Mouse (Mus musculus) erythroblast, embryonic 14.5 days (primary cell): Measurements from ENCODE around the gene Lrmda.

Source experiments
- GATA1 ChIP-seq: IDR thresholded peaks from 2 replicates; pipeline ENCODE4 v1.6.1; 2012; ENCODE audit warnings: low read length, inconsistent platforms, mixed read lengths
- TAL1 ChIP-seq: IDR thresholded peaks from 3 replicates; pipeline ENCODE4 v1.6.1; 2012; ENCODE audit warnings: low read length, inconsistent platforms, mixed read lengths

DNA sequence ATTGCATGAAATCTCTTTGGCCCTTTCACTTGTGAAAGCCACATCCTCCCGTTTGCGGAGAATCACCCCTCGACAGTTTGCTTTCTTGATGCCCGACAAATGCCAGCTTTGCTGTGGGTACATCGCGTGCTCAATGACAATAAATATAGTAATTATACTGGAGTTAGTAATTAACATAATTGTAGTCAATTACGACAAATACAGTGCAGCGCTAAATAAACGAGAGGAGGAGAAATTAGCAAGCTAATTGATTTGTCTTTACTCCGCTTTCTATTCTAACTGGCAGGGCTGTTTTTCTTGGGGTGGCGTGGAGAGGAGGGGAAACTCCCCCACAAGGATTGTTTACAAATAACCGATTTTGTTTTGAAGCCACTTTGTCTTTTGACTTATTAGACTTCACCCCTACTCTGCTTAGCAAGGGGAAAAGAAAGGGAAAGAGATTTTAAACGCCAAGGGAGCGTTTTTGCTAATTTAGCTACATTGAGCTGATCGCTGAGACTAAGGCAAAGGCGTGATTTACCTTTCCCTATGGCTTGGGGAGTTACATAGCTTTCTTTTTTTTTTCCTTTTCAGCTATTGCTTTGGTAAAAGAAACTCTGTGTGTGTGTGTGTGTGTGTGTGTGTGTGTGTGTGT is 18.1 kb downstream of the Lrmda start:
- TF ChIP-seq GATA1: no peak
- TF ChIP-seq TAL1: no peak
